Mouse (Mus musculus): ENCODE data around the gene Ndufa12.
A peak's percentile ranks its signal among the peaks of the same experiment; 100 is the strongest.

The Ndufa12 gene

GRCm38 (mm10) chr10:94198482-94199405 is at the start of gene Ndufa12:
TSS of gene Ndufa12 (plus strand) at chr10:94198720.
- DNase-seq (ENCODE audit: low read depth, low spot score) = peak; percentile 94

GRCm38 (mm10) chr10:94151488-94151887 is 47.0 kb upstream of the Ndufa12 start:
- no peak for DNase-seq (ENCODE audit: low read depth, low spot score)

GRCm38 (mm10) chr10:94153841-94154240 is 44.7 kb upstream of the Ndufa12 start:
- DNase-seq (ENCODE audit: low read depth, low spot score) = no peak

GRCm38 (mm10) chr10:94158962-94159361 is 39.6 kb upstream of the Ndufa12 start:
- DNase-seq (ENCODE audit: low read depth, low spot score) = no peak

- DNase-seq (ENCODE audit: low read depth, low spot score) = peak; percentile 27
These were observed 39.1 kb upstream of the Ndufa12 start for GRCm38 (mm10) chr10:94159406-94159805.

GRCm38 (mm10) chr10:94161051-94161765 is 37.3 kb upstream of the Ndufa12 start:
- peak; percentile 19 for DNase-seq (ENCODE audit: low read depth, low spot score)

- no peak for DNase-seq (ENCODE audit: low read depth, low spot score)
These were observed 36.5 kb upstream of the Ndufa12 start for GRCm38 (mm10) chr10:94162031-94162430.

- no peak for DNase-seq (ENCODE audit: low read depth, low spot score)
These were observed 34.2 kb upstream of the Ndufa12 start for GRCm38 (mm10) chr10:94164104-94164845.

- DNase-seq (ENCODE audit: low read depth, low spot score) = peak; percentile 70
These were observed 33.1 kb upstream of the Ndufa12 start for GRCm38 (mm10) chr10:94165426-94165825.

GRCm38 (mm10) chr10:94167051-94167750 is 31.3 kb upstream of the Ndufa12 start:
- DNase-seq (ENCODE audit: low read depth, low spot score) = no peak

- no peak for DNase-seq (ENCODE audit: low read depth, low spot score)
These were observed 26.9 kb upstream of the Ndufa12 start for GRCm38 (mm10) chr10:94171440-94172130.

GRCm38 (mm10) chr10:94172137-94172536 is 26.4 kb upstream of the Ndufa12 start:
- no peak for DNase-seq (ENCODE audit: low read depth, low spot score)

GRCm38 (mm10) chr10:94172706-94173105 is 25.8 kb upstream of the Ndufa12 start:
- DNase-seq (ENCODE audit: low read depth, low spot score) = peak; percentile 75

- no peak for DNase-seq (ENCODE audit: low read depth, low spot score)
These were observed 23.9 kb upstream of the Ndufa12 start for GRCm38 (mm10) chr10:94174652-94175051.

GRCm38 (mm10) chr10:94183199-94183598 is 15.3 kb upstream of the Ndufa12 start:
- no peak for DNase-seq (ENCODE audit: low read depth, low spot score)

- DNase-seq (ENCODE audit: low read depth, low spot score) = no peak
These were observed 6.5 kb downstream of the Ndufa12 start for GRCm38 (mm10) chr10:94204973-94205372.

GRCm38 (mm10) chr10:94210718-94211618 is 12.4 kb downstream of the Ndufa12 start:
- DNase-seq (ENCODE audit: low read depth, low spot score) = no peak

- DNase-seq (ENCODE audit: low read depth, low spot score) = no peak
These were observed 13.2 kb downstream of the Ndufa12 start for GRCm38 (mm10) chr10:94211725-94212124.

GRCm38 (mm10) chr10:94225026-94225750 is 26.7 kb downstream of the Ndufa12 start:
- DNase-seq (ENCODE audit: low read depth, low spot score) = peak; percentile 32

Measured in ES-CJ7 (cell line).